Comparison of ENCODE assay signal across 23 mouse cellular contexts in genomic region chr6:33305996-33306395, GRCm38 (mm10).
"Had no signal": no experiment of that assay in that cellular context is flagged by ENCODE, and none has a peak within 500 bp of the region (broad histone marks: within the 10 kb centered on the region; RNA-seq: fewer than 3 reads in every experiment).

No protein-coding gene starts in this region.

- H3K9me3 ChIP-seq: limb, embryonic 12.5 days; limb, embryonic 15.5 days; liver, embryonic 12.5 days; liver, embryonic 15.5 days; midbrain, embryonic 10.5 days had no signal

- H3K4me3 ChIP-seq: layer of hippocampus, adult 2 months; limb, embryonic 12.5 days; limb, embryonic 15.5 days; liver, embryonic 12.5 days; liver, embryonic 15.5 days; midbrain, embryonic 10.5 days; myocyte had no signal

- H3K4me2 ChIP-seq: limb, embryonic 12.5 days; limb, embryonic 15.5 days; liver, embryonic 12.5 days; liver, embryonic 15.5 days had no signal

- H3K4me1 ChIP-seq: limb, embryonic 12.5 days; limb, embryonic 15.5 days; liver, embryonic 12.5 days; liver, embryonic 15.5 days had no signal

- ATAC-seq: intestine, postnatal 0 days; liver, embryonic 12.5 days had no signal

- H3K9ac ChIP-seq: limb, embryonic 12.5 days; limb, embryonic 15.5 days; liver, embryonic 12.5 days; liver, embryonic 15.5 days had no signal

- H3K36me3 ChIP-seq: limb, embryonic 15.5 days; liver, embryonic 15.5 days had no signal

- H3K27me3 ChIP-seq: limb, embryonic 12.5 days; limb, embryonic 15.5 days; liver, embryonic 12.5 days; liver, embryonic 15.5 days had no signal

- H3K27ac ChIP-seq: kidney, postnatal 0 days; layer of hippocampus, adult 2 months; limb, embryonic 12.5 days; limb, embryonic 15.5 days; liver, embryonic 12.5 days; liver, embryonic 15.5 days; macrophage; midbrain, embryonic 10.5 days; stomach, postnatal 0 days had no signal

- DNase-seq: kidney, adult 2 months; kidney, postnatal 25 days; layer of hippocampus, postnatal 36 days; left cerebral cortex, postnatal 4 days; lung, adult 2 months; midbrain, embryonic 14.5 days; right cerebral cortex, adult 18-20 months; right cerebral cortex, postnatal 14 days; right cerebral cortex, postnatal 4 days; thymus, adult 2 months; thymus, postnatal 14 days; thymus, postnatal 4 days had no signal
